Mouse (Mus musculus) cerebellum, adult 9-11 months (tissue): ENCODE measurements around the gene Cntnap1.
"Not testable (repeated sequence)": the region's sequence is repeated elsewhere in the genome, so short reads cannot be mapped to it uniquely, and the experiment has no call there.

Experiments
- DNase-seq: peaks from one replicate; pipeline ENCODE4 v3.0.0; 2022

Gene Cntnap1

DNA sequence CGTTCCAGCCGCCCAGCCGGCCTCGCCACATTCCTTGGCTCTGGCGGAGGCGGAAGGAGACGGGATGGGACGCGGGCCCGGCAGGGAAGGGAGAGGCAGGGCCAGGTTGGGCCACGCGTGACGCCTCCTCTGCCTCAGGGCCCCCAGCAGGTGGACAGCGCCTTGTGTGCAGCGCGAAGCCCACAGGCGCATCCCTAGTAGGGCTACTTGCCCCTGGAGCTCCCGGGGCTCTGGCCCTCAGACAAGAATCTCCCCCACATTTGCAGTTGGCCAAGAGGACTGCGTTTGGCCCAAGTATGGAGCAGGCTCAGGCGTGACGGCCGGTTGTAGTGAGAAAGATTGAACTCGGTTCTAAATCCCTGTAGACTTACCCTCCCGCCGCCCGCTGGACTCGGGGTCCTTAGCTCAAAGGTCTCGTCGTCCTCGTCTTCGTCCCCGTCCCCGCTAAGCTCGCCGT, at the start of gene Cntnap1:
Gene Cntnap1, plus strand, starts transcription at position 170 of the 457 bp plus-strand sequence.
- DNase-seq: peak; percentile 85

DNA sequence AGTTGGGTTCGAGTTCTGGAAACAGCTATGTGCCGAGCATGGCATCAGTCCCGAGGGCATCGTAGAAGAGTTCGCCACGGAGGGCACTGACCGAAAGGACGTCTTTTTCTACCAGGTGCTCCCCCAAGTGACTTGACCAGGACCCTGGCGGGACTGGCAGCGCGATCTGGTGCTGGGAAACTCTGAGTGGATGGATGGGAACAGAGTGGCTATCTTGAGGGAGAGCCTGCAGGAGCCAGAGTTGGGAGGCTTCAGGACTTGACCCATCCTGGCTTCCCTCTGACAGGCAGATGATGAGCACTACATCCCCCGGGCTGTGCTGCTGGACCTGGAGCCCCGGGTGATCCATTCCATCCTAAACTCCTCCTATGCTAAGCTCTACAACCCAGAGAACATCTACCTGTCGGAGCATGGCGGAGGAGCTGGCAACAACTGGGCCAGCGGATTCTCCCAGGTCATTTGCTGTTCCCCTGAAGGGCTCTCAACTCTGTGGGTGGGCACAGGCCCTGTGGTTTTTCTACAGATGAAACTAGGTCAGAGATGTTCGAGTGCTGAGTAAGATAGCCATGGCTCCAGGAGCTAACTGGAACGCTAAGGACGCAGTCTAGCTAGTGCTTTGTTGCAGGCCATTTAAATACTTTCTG, 49.7 kb upstream of the Cntnap1 start:
- DNase-seq: peak; percentile 56

DNA sequence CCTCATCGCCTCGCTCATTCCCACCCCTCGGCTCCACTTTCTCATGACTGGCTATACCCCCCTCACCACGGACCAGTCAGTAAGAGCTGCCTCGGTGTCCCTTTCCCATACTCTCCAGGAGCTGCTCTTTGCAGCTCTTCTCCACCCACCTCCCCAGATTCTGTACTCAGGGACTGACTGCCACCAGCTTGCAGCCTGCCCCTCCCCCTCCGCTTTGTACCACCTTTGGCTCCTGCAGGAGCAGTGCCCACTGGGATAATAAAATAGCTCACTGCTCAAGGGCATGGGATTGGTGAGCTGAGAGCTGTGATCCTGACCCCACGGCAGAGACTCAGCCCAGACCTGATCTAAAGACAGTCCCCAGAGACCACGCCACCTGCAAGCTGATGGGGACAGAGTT, 45.8 kb upstream of the Cntnap1 start:
- not testable (repeated sequence) for DNase-seq

DNA sequence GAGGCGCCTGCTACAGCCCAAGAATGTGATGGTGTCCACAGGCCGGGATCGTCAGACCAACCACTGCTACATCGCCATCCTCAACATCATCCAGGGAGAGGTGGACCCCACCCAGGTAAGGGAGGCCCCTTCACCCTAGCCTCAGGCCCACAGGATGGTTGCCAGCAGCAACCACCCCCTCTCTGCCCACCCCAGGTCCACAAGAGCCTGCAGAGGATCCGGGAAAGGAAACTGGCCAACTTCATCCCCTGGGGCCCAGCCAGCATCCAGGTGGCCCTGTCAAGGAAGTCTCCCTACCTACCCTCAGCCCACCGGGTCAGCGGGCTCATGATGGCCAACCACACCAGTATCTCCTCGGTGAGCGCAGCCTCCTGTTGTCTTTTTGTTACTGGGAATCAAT, 45.3 kb upstream of the Cntnap1 start:
- DNase-seq: peak; percentile 58

DNA sequence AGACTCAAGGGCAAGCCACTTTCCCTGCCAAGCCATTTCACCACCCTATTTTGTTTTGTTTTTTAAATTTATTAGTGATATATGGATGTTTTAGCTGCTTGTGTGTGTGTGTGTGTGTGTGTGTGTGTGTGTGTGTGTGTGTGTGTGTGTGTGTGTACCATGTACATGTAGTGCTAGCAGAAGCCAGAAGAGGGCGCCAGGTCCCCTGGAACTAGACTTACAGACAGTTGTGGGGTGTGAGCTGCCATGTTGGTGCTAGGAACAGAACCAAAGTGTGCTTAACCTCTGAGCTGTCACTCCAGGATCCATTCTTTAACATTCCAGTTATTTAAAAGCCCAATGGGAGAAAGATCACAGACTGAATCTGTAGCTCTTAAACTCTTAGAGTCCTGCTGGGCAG, 43.2 kb upstream of the Cntnap1 start:
- DNase-seq: no peak

DNA sequence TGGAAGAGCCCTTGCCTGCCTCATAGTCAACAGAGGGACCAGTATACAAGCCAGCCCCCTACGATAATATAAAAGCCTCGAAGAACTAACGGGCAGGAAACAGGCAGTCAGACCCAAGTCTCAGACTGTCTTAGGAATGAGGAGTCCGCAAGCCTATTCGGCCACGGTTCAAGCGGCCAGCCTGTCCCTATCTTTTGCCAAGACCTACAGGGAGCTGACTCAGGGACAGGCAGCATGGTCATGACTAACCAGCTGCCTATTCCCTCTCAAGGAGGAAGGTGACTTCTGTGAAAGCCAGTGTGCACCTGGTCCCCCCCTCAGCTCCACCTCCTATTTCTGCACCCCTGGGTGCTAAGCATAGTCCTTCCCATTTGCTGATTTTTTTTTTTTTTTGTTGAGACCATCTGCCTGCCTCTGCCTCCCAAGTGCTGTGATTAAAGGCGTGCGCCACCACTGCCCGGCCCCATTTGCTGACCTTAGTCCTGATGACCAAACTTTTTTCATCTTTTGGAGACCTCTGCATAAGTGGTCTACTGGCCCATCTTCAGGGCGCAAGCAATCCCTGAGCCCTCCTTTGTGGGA, 41.2 kb upstream of the Cntnap1 start:
- DNase-seq: peak; percentile 90

DNA sequence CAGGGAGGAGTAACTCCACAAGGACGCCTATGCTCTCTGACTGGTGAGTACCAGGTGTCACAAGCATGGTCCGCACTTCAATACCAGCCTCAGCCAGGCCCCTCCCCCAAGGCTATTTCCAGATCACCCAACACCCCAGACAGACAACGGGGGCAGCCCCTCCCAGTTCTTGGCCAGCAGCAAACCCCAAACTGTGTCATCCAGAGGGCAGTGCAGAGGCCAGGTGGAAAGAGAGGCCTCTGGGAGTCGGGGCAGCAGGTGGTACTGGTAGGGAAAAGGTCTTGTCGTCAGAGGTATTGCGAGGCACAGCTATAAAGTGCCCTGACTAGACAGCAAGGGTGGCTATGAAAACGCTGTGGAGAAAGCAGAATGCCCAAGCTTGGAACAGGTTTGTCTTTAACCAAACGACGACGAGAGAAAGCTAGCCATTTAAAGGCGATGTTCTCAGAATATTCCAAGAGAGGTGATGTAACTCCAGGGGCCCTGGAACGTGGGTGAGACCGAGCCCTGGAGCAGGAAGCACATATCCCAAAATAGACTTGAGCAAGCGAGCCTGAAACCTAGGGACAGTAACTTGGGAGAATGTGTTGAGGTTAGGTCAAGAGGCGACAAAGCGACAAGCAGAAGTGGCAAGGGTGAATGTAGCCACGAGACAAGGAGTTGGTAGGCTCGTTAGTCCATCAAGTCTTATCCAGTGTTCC, 40.1 kb upstream of the Cntnap1 start:
- DNase-seq: peak; percentile 76

DNA sequence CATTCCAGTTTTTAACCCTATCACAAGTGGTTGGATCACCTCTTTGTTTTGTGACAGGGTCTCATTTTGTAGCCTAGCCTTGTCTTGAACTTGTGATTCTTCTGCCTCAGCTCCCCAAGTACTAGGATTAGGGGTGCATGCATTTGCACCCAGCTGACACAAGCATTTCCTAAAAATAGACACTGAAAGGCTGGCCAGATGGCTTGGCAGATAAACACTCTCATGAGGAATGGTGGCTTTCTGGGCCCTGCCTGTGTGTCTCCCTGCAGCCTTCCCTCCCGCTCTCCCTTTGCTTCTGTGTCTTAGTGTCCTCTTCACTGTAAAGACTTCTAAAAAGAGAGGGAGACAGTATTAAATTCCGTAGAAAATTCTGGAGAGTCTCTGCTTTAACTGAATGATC, 39.1 kb upstream of the Cntnap1 start:
- peak; percentile 81 for DNase-seq

DNA sequence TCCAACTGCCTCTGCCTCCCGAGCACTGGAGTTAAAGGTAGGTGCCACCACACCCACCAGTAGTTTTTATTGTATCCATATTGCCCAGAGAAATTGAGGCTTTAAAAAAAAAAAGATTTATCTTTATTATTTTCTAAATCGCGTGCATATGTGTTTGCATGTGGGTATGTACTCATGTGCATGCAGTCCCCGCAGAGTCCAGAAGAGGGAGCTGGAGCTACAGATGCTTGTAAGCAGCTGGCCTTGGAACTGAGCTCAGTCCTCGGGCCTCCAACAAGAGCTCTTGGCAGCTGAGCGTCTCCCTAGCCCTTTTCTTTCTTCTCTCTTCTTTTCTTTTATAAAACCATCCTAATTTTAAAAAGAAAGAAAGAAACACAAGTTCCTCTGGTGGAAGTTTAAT, 38.6 kb upstream of the Cntnap1 start:
- peak; percentile 57 for DNase-seq

DNA sequence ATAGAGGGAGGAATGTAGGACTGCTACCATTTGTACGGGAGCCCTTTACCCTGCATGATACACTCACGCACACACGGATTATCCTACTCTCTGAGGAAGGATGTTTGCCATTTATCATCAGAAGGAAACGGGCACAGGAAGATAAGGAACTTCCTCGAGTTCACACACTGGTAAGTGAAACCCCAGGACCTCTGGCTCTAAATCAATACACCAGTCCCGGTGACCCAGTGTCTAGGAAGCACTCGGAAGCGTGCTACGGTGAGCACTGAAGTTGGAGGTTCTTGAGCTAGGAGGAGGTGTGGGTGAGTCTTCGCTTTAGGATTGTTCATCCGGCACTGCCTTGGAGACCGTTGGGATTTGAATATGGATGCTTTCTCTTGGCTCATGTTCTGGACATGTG, 37.3 kb upstream of the Cntnap1 start:
- DNase-seq: peak; percentile 28

DNA sequence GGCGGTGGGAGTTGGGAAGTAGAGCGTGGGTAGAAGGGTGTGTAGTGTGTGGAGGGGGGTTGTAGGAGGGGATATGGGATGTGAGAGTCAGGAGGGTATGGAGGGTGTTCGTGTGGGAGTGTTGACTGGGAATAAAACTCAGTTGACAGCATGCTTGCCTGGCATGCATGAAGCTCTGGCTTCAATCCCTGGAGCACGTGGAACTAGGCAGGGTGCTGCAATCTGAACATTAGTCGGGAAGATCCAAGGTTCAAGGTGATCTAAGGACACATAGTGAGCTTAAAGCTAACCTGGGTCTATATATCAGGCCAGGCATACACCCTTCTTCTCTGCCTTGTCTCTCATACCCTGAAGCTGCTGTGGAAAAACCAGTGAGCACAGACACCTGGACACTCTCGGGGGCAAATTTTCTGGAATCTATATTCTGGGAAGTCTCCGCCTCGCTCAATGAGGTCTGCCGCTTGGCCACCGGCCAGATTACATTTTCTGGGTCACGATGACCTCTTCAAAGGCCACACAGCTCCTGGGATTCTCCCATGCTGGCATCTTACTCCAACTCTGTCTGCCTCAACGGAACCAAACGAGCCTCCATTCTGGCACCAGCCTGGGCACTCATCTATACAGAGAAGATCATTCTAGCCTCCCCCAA, 36.0 kb upstream of the Cntnap1 start:
- DNase-seq: peak; percentile 62

DNA sequence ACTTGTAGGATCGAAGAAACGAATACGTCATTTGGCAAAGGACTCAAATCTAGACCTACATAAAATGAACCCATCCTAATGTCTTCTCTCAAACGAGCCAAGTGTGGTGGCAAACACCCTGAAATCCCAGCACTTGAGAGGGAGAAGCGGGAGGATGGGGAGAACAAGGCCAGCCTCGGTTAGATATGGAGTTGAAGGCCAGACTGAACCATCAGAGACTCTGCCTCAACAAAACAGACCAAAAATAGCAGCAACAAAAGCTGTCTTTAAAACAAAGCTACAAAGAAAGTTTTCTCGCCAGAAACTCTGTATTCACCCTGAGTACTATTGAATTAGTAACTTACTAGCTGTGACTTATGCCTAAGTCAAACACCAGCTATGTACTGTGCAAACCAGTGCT, 33.3 kb upstream of the Cntnap1 start:
- no peak for DNase-seq

DNA sequence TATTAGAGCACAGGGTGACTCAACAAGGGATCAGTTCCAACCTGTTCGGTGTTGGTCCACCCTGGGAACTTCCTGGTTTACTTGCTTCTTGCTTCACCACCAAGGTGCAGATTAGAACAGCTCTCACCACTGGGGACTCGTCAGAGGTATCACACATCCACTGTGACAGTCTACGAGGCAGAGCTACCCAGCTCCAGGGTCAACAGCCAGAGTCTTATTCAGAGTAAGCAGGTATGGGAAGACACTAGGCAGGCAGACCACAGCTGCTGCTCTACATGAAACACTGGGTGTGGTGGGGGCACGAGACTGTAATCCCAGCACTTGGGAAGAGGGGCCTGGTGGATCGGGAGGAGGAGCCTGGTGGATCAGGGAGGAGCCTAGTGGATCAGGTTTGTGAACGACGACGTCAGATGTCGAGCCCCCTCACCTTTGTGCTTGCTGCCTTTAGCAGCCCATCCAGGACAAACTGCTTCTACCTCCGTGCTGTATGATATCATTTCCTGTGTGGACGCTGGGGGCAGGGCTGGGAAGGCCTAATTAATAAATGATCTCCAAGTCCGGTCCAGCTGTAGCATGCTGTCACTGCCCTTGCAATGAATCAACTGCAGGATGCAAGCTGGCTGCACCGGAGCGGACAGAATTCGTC, 31.7 kb upstream of the Cntnap1 start:
- DNase-seq: peak; percentile 44

DNA sequence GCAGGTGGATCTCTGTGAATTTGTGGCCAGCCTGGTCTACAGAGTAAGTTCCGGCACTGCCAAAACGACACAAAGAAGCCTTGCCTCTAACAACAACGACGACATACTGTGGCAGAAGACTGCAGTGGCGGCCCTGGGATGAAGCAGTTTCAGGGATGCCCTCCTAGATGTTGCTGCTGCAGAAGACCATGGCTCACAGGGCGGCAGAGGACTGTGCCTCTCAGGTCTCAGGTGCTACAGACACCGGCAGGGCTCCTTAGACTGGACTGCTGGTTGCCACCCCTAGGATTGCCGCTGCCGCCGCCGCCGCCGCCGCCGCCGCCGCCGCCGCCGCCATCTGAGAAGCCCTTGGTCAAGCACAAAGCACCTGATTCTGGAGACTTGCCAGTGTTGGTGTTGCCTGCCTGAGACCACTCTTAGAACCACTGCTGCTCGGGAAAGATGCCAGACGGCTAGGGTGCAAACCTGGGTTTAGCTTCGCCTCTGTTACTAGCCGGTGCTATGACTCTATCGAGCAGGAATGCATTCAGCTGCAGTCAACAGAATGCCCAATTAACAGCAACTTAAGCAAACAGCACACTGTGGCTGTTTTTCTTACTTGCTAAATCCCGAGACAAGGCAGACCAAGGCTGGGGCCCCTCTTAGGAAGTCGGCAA, 30.0 kb upstream of the Cntnap1 start:
- DNase-seq: peak; percentile 53

DNA sequence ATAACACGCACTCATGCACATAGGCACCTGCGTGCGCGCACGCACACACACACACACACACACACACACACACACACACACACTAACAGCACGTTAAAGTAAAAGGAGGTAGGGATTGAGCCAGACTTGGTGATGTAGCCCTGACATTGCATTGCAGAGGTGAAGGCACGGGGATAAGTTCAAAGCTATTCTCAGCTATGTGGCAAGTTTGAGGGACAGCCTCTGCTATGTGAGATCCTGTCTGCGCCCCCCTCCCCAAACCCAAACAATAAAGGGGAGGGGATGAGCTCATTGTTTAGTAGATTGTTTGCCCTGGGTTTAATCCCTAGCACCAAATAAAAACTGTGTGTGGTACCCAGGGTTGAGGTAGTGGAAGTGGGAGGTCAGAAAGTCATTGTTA, 29.2 kb upstream of the Cntnap1 start:
- no peak for DNase-seq

DNA sequence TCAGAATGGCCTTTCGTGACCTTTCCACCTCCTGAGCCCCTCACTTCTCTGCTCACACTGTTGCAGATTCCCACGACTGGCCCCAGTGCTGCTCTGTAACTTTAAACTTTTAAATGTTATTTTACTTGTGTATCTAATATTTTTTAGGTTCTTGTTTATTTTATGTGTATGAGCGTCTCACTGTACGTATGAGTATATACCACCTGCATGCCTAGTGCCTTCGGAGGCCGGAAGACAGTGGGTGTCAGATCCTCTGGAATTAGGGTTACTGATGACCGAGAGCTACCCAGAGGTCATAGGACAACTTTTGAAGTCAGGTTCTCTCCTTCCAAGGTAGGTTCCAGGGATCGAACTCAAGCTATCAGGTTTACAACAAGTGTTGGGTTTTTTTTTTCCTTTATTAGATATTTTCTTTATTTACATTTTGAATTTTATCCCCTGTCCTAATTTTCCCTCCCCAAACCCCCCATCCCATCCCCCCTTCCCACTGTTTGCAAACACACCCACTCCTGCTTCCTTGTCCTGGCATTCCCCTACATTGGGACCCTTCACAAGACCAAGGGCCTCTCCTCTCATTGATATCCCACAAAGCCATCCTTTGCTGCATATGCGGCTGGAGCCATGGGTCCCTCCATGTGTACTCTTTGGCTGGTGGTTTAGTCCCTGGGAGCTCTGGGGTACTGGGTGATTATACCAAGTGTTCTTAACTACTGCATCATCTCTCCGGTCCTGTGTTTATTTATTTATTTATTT, 27.9 kb upstream of the Cntnap1 start:
- no peak for DNase-seq

DNA sequence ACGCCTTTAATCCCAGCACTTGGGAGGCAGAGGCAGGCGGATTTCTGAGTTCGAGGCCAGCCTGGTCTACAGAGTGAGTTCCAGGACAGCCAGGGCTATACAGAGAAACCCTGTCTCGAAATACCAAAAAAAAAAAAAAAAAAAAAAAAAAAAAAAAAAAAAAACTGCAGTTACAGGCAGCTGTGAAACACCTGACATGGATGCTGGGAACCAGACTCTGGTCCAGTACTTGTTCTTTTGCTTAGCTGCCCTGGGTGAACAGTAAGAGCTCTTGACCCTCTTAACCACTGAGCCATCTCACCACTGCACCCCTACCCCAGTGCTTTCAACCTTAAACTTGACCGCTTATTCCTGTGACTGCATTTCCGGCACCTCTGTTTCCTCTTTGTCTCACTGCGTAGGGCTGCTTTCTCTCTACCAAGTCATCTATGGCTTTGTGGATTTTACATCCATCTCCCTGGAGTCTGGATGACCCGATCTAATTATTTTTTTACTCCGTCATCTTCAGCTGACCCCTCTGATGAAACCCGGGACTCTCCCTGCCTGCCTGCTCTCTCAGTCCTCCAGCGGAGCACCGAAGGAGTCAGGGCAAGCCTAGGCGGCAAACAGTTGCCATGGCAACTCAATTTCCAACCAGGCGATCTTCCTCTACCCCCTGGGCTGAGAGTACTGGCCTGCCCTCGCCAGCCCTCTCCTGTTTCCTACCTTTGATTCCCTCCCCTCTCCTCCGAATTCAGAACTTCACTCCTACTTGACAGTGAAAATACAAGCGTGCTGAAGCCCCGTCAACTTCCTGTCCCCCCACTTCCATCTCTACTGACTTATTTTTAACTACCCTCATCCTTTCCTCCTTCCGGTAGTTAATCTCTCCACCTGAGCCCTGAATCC, 26.7 kb upstream of the Cntnap1 start:
- peak; percentile 73 for DNase-seq

DNA sequence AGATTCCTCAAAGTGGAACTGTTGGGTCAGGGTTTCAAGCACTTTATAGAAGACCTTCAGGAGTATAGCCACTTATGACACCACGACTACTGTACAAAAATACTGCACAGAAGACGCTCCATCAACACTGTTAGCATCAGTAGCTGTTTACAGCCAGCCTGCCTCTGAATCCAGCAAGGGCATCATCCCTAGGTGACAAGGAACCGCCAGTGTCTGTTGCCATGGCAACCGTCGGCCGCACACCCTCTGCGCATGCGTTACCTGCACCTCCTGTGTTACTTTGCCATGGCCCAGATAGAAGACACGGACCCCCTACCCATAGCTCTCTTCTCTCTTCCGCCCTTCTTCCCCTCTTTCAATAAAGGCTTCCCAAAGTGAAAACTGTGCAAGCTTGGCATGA, 23.9 kb upstream of the Cntnap1 start:
- DNase-seq: peak; percentile 52

DNA sequence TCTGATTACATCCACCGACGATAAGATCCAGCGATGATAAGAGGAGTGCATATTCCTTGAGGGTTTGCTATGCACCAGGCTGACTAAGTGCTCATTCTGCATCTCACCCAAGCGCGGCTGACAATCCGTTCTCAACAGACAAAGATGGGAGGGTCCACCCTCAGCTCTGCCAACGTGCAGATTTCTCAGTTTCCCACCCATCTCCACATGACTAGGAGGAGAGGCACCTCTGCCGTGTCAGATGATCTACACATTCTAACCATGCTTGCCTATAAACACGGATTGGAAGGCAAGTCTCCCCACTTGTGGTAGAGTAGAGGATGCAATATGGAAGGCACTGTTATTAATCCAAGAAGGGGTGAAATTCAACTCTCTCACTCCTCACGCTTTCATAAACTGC, 21.6 kb upstream of the Cntnap1 start:
- DNase-seq: no peak

DNA sequence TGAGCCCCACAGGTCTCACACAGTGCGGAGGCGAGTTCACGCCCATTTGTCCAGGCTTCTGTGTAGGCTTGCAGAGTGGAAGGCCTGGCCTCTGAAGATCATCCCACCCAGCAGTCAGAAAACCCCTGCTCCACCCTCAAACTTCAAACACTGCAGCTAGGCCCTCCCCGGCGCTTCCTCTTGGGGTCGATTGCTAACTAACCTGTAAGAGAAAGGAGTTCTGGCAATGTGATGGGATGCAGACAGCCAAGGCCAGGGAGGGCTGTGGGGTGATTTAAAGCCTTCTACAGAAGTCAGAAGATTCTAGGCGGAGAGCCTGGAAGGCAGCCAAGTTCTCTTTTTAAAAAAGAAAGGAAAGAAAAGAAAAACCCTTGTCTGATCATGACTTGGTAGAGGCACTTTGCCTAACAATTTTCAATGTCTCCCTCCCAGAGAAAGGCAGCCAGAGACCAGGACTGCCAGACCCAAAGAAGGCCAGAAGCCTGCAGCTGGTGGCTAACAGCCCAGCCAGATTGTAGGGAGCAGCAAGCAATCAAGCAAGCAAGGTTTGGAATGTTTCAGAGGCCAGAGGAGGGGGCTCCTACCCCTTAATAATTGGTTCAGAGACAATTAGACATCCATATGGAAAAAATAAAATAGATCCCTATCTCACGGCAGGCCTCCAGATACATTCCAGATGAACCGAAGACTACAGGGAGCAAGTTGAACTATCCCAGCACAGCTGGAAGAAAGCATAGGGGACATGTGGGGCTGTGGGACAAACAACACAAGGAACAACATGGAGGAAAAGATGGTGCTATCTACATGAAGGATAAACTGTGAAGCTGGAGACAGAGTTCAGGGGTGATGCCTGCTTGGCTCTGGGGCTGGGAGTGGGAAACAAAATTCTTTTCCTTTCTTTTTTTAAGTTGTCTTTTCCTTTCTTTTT, 20.9 kb upstream of the Cntnap1 start:
- DNase-seq: peak; percentile 19
